Mouse (Mus musculus) bone marrow, adult 2 months (tissue): ENCODE results near the gene Tet1. TPM values are rescaled to one million over a fixed set of nuclear protein-coding genes. Genes with fewer than 3 reads are reported as not detected.
A peak's percentile ranks its signal among the peaks of the same experiment; 100 is the strongest.

ENCODE experiments used
- H3K27ac ChIP-seq: fragments of 200-500 bp; 2 replicates; pipeline ENCODE4 v1.5.1; 2012; ENCODE audit warnings: low read depth, mild to moderate bottlenecking, control low read depth, inconsistent platforms, low read length; ENCODE audit not compliant: control insufficient read depth, poor library complexity, insufficient read depth
- H3K4me1 ChIP-seq: fragments of 200-500 bp; 2 replicates; pipeline ENCODE4 v1.6.1; 2011; ENCODE audit warnings: low read length; ENCODE audit not compliant: control insufficient read depth, insufficient read depth
- H3K4me3 ChIP-seq: fragments of 200-500 bp; replicated peaks from 2 replicates; pipeline ENCODE3; 2011; ENCODE audit warnings: mild to moderate bottlenecking, low read depth, low read length, control low read depth; ENCODE audit not compliant: control insufficient read depth
- CTCF ChIP-seq: fragments of 200-500 bp; IDR thresholded peaks from 2 replicates; pipeline ENCODE4 v1.5.1; 2011; ENCODE audit warnings: low read length, control low read depth; ENCODE audit not compliant: control insufficient read depth, insufficient read depth
- POLR2A ChIP-seq: fragments of 200-500 bp; IDR thresholded peaks from 2 replicates; pipeline ENCODE4 v1.6.1; 2011; ENCODE audit warnings: low read depth, mild to moderate bottlenecking, control low read depth, low read length, borderline replicate concordance; ENCODE audit not compliant: control insufficient read depth
- WGBS: fragments of 180-500 bp; shearing (Covaris S2); methylation state at CpG from one replicate; pipeline ENCODE4 v1.1.7; 2018; 5-methylcytosine and 5-hydroxymethylcytosine counted together
- polyA plus RNA-seq: library from polyadenylated mRNA; stranded (reverse); fragments of >200 nt; gene quantifications from 2 replicates; pipeline ENCODE4 v1.2.4, GENCODE M21; 2011; ENCODE audit warnings: low replicate concordance; ENCODE audit not compliant: missing spikeins, insufficient read depth, insufficient read length

Tet1 gene
- polyA plus RNA-seq, 1 experiment: 2.2 TPM

GRCm38 (mm10) chr10:62884517-62884916 lies 24.3 kb downstream of the Tet1 start:
- H3K4me1 ChIP-seq: no peaks in the 10 kb centered on the region; the same call in 1 of the 2 replicates
- no peak overlapping the region for H3K27ac ChIP-seq
- no peak for TF ChIP-seq POLR2A
- TF ChIP-seq CTCF: no peak
- WGBS: 78% methylated on average over 1 of the region's 1 CpGs
- no peak overlapping the region for H3K4me3 ChIP-seq

DNA sequence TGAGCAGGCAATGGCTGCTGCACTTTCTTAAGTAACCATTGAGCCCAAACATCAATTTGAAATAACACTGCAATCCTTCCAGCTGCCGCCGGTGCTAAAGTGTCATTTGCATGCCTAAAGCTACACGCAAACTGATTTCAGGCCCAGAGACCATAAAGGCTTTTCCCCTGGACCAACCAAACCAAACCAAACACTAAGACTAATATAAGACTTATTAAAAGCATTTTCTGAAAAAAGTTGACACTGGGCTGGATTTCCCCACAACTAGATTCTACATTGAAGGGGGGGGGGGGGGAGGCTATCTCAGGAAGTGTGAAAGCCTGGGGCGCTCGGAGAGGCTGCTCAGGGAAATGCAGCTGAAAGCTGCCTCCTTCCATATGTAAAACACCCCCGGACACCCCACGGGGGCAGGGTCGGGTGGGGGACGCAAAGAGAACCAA lies 24.8 kb downstream of the Tet1 start:
- no peak overlapping the region for H3K4me3 ChIP-seq
- TF ChIP-seq POLR2A (no peak), CTCF (no peak)
- 17% methylated on average over 9 of the region's 9 CpGs for WGBS

DNA sequence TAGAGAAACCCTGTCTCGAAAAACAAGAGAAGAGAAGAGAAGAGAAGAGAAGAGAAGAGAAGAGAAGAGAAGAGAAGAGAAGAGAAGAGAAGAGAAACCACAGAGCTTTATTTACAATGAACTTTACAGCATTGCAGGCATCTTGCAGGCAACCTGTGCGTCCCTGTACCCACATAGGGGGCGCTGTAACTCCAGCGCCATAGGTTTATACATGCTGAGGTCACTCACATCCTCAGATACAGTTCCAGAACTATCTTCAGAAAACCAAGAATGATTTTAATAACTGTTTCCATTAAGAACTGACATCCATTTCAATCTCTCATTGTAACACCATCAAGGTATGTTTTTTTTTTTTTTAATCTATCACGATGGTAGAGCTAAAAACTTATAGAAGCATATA lies 27.6 kb downstream of the Tet1 start:
- TF ChIP-seq POLR2A (no peak), CTCF (peak; percentile 61)
- no peak overlapping the region for H3K4me3 ChIP-seq
- 39% methylated on average over 5 of the region's 5 CpGs for WGBS
- no peaks in the 10 kb centered on the region for H3K4me1 ChIP-seq
- H3K27ac ChIP-seq: no peak overlapping the region

More for the DNA sequence above, 24.8 kb downstream of the Tet1 start:
- Histone ChIP-seq H3K27ac (no peak overlapping the region), H3K4me1 (no peaks in the 10 kb centered on the region; the same call in 1 of the 2 replicates)

DNA sequence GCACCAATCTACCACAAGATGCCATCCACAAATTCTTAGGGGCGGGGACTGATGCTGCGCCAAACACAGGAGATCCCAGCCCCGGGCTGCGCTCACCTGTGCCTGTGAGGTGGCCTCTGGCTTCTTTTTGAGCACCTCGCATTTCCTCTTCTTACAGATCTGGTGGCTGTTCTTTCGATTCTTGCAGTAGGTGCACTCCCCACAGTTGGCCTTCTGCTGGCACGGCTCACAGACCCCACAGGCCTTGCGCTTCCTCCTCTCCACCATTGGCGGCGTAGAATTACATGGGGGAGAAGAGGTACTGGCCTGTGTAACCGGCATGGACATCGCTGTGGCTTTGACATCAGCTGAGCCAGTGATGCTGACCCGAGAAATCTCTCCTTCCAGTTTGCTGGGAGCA lies 30.7 kb downstream of the Tet1 start:
- 86% methylated on average over 13 of the region's 13 CpGs for WGBS
- Histone ChIP-seq H3K4me3 (no peak overlapping the region), H3K4me1 (no peaks in the 10 kb centered on the region), H3K27ac (no peak overlapping the region)
- TF ChIP-seq POLR2A: no peak
- no peak for TF ChIP-seq CTCF

DNA sequence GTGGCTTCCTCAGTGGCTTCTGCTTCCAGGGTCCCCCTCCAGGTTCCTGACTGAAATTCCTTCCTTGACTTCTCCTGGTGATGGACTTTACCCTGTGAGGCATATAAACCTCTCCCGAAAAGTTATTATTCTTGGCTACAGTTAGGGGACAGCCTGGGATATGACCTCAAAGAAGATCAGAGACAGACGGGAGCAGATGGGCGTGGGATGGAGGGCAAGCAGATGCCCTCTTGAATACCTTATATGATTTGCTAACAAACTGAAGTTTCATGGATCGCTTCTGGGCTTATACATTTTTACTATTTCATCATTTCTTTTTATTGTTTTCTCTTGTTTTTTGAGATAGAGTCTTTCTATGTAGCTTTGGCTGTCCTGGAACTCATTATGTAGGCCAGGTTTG lies 33.2 kb downstream of the Tet1 start:
- Histone ChIP-seq H3K4me1 (no peaks in the 10 kb centered on the region), H3K4me3 (no peak overlapping the region), H3K27ac (no peak overlapping the region)
- 83% methylated on average over 4 of the region's 4 CpGs for WGBS
- TF ChIP-seq CTCF (no peak), POLR2A (no peak)

DNA sequence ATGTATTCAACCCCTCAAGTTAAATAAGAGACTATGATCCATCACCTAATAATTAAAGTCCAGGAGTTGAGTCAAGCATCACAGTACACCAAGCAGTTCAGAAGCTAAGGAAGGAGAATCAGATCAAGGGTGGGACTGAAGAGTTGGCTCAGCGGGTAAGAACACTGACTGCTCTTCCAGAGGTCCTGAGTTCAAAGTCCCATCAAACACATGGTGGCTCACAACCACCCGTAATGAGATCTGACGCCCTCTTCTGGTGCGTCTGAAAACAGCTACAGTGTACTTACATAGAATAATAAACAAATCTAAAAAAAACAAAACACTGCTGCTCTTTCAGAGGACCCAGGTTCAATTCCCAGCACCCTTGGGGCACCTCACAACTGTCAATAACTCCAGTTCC lies 34.0 kb downstream of the Tet1 start:
- Histone ChIP-seq H3K27ac (no peak overlapping the region), H3K4me1 (no peaks in the 10 kb centered on the region), H3K4me3 (no peak overlapping the region)
- no peak for TF ChIP-seq POLR2A
- TF ChIP-seq CTCF: no peak
- 72% methylated on average over 4 of the region's 4 CpGs for WGBS

DNA sequence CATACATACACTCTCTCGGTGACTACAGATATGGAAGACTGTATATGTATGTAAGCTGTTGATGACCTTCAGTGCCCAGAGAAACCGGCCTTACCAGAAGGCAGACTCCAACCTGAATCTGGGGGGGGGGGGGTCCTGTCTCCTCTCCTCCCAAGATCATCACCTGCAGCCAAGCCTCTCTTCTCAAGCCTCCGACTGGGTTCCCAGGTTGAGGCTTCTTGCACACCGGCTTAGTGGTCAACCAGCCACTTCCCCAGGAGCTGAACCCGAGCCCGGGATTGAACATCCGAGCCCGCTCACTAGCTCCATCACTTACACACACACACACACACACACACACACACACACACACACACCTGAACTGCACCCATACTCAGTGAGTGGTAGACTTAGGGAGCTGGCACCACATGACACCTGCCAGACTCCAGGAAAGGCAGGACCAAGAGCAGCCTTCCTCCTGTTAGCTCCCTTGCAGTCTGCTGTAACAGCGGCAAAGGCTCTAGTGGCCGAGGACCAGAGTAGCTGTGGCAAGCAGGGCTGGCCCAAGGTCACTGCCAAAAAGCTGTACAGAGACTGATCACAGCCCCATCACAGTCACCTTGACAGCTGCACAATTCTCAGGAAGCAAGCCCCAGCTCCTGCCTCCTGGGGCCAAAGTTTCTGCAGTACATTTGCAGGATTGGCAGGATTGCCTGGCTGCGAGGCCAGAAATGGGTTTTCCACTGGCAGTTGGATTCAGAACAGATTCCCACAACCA lies 42.6 kb downstream of the Tet1 start:
- Histone ChIP-seq H3K27ac (no peak overlapping the region), H3K4me3 (no peak overlapping the region), H3K4me1 (peaks cover 3% of the 10 kb centered on the region)
- TF ChIP-seq CTCF: no peak
- no peak for TF ChIP-seq POLR2A
- 63% methylated on average over 11 of the region's 11 CpGs for WGBS

DNA sequence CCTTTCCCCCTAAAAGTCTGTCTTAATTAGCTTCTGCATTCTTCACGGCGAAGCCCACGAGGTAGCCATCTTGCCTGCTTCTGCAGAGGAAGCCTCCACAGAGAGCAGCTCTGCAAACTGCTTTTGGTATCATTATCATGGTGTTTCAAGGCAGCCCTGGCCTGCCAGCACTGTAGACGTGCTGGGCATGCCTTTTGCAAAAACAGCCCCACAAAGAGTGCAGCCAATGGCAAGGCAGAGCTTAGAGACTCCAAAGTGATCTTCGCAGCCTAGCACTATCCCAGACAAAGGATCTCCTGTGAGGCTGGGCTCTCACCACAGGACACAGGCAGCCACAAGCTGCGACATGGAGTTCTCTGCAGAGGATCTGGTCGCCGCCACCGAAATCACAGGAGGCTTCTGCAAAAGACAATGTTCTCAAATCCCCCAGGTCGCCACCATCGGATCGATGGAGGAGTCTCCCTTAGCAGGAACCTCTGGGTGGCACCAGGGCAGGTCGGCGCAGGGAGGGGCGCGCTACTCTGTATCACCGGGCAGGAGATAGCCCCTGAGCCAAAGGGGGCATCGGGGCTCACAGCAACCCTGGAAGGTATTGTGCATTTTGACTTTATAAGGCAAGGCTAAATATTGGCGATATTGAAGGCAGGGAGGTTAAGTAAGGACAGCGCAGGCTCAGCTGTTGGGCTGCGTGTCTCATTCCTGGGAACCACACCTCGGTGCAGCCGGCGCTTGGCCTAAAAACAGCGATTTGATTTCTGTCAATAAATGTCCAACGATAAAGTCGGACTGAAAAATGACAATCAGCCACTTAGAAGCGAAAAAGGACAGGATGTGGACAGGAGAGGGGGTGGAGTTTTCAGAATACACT lies 43.4 kb downstream of the Tet1 start:
- 5% methylated on average over 28 of the region's 28 CpGs for WGBS
- Histone ChIP-seq H3K27ac (no peak overlapping the region), H3K4me1 (peaks cover 3% of the 10 kb centered on the region), H3K4me3 (peak overlapping the region; percentile 60)
- TF ChIP-seq CTCF (no peak), POLR2A (no peak)
